Mouse (Mus musculus) left cerebral cortex, adult 9 months (tissue): ENCODE results near the gene Rapgef1.

Experiments
- DNase-seq, 2 experiments: peaks; one replicate each; pipeline ENCODE4 v3.0.0; 2022; ENCODE audit warnings: low spot score in 2 of 2

The Rapgef1 gene

GRCm38 (mm10) chr2:29643418-29643817 lies 23.9 kb downstream of the Rapgef1 start:
- no peak for DNase-seq

DNA sequence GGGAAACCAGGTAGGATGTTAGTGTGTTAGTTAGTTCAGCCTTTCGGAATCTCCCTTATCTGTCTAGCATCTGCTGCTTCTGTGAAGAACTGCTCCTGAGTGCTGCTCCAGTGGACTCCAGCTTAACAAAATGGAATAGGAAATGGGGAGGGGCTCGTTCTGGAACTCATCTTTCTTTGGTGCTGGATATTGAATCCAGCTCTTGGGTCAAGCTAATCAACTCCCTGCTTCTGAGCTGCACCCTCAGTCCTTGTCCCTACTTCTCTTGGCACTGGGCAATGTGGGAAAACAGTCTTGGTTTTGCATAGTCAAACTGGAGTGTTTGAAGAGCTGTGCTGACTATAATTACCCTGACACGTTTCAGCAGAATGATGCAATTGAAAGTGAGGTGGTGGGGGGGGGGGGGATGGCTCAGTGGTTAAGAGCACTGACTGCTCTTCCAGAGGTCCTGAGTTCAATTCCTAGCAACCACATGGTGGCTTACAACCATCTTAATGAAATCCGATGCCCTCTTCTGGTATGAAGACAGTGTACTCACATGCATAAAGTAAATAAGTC lies 25.6 kb downstream of the Rapgef1 start:
- DNase-seq = no peak

- no peak for DNase-seq
Measured at GRCm38 (mm10) chr2:29646613-29647012, 27.1 kb downstream of the Rapgef1 start.

GRCm38 (mm10) chr2:29647162-29647561 lies 27.6 kb downstream of the Rapgef1 start:
- DNase-seq = no peak

GRCm38 (mm10) chr2:29647808-29648207 lies 28.3 kb downstream of the Rapgef1 start:
- DNase-seq = peak; percentile 54 to 83

- no peak for DNase-seq
Measured at GRCm38 (mm10) chr2:29648956-29649794, 29.7 kb downstream of the Rapgef1 start.

- peak in 1 of 2 experiments; percentile 49 for DNase-seq
Measured at GRCm38 (mm10) chr2:29649795-29650457, 30.4 kb downstream of the Rapgef1 start.

DNA sequence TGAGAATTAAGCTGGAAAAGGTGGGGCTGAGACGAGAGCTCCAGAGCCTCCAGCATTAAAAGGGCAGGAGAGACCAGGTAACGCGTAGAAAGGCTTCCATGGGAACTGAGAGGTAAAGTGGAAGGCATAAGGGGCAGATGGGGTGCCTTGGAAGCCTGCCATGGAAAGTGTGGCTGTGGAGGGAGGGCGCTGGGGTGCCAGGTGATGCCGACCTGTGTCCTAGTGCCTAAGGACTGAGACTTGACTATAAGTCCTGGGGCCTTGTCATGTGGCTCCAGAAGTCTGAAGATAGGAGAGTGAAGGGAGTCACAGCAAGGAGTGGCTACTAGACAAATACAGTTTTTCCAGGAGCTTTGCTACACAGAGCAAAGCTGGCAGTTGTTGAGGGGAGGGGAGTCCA lies 32.4 kb downstream of the Rapgef1 start:
- DNase-seq = no peak

- DNase-seq = no peak
Measured at GRCm38 (mm10) chr2:29655433-29655832, 35.9 kb downstream of the Rapgef1 start.

GRCm38 (mm10) chr2:29656095-29656494 lies 36.6 kb downstream of the Rapgef1 start:
- DNase-seq = no peak

- no peak for DNase-seq
Measured at GRCm38 (mm10) chr2:29657089-29657488, 37.6 kb downstream of the Rapgef1 start.

DNA sequence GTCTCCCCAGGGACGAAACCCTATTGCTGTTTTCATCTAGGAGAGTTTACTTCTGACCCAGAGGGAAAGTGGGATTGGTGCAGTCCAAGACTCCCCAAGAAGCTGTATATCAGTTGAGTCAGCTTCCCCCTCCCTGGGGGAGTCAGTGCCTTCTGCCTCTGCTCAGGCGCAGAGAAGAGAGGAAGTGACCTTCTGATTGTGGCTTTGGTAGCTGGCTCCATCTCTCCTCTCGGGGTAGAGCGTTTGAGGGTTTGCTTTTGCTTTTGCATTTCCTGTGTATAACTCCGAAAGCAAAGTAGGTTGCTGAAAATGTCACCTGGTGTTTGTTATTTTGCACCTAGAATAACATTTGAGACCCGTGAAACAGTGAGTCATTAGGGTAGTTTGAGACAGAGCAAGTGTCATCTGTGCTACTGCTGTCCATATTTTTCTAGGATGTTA lies 42.3 kb downstream of the Rapgef1 start:
- DNase-seq = no peak

GRCm38 (mm10) chr2:29663260-29663877 lies 43.8 kb downstream of the Rapgef1 start:
- no peak for DNase-seq

DNA sequence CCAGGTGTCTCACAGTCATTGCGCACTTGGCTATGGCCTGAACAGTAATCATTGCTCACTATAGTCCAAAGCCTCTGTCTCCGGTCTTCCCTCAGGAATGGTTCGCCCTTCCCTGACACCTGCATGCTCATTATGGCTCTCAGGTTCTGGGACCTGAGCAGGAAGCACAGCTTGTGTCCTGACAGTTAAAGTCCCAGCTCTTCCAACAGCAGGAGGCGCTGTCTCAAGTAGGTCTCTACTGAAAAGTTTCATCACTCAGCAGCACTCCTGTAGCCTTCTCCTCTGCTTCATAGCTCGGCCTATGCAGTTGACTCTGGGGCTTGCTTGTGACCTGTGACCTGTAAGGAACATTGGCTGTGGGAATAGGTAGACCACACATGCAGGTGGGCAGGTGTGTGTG lies 45.9 kb downstream of the Rapgef1 start:
- DNase-seq = no peak

GRCm38 (mm10) chr2:29666589-29666988 lies 47.1 kb downstream of the Rapgef1 start:
- DNase-seq = no peak

GRCm38 (mm10) chr2:29667109-29667508 lies 47.6 kb downstream of the Rapgef1 start:
- no peak for DNase-seq

GRCm38 (mm10) chr2:29668011-29668691 lies 48.6 kb downstream of the Rapgef1 start:
- DNase-seq = no peak

DNA sequence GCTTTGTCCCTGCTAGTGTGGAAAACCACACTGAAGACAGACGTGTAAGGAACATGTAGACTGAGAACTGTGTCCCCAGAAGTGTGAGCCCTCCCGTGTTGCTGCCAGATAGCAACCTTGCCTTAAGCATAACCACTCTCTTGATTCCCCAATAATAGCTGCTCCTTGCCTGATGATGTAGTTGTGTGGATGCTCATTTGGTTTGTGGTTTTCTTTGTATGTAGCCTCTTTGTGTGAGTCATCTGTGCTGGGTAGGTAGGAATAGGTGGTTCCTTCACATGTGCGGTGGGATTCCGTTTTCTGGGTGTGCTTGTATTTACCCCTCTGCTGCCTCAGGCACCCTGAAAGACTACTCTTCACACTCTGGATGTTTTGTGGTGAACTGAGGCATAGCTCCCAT lies 49.4 kb downstream of the Rapgef1 start:
- no peak for DNase-seq

- peak in 1 of 2 experiments; percentile 53 for DNase-seq
Measured at GRCm38 (mm10) chr2:29669711-29670110, 50.2 kb downstream of the Rapgef1 start.

DNA sequence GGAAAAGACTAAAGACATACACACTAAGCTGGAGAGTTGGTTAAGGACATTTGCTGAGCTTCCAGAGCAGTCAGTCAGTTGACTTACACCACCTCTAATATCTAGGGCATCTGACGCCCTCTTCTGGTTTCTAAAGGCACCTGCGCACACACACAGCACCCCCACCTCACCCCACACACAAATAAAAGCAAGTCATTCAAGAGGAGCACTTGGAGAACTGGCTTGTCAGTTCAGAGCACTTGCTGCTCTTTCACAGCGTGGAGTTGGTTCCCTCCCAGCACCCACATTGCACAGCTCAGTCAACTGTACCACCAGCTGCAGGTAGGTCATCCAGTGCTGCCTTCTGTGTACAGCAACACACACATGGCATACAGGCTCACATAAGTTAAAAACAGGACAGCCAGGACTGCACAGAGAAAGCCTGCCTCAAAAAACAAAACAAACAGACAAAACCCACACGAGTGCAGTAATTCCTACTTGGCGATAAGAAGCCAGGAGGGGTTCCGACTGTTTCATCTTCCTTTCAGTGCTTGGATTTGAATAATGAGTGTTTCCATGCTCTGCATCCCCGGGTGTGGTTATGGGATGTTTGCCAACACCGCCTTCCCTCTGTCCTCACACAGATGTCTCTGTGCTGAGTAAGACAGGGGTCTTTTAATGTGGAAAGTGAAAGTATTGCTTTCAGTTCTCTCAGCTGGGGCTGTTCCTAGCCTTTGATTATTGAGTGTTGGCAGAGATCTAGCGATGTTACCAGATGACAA lies 50.9 kb downstream of the Rapgef1 start:
- peak in 1 of 2 experiments; percentile 65 for DNase-seq

DNA sequence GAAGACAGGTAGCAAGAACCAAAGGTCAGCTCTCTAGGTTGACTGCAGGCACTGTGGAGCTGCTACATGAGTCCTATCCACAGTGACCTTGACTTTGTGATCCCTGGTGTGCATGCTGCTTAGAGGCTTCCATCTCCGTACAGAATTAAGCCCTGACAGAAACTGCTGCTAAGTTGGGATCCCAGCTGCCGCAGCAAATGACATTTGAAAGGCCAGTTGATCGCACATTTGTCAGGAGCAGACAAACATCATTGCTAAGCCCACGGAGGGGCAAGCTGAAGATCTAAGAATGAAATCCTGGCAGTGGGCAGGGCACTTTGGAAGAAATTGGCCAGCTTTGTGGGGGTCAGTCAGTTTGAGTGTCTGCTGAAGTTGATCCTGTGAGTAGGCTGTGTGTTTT lies 51.9 kb downstream of the Rapgef1 start:
- DNase-seq = no peak
